Mouse (Mus musculus) myocyte (in vitro differentiated cells): ENCODE measurements at regions not wholly inside any gene's neighbourhood (a gene's known extent, or its start where the extent isn't known, plus 50 kb on each side); places are given as distances from the start of the nearest gene placed in this dataset.

ENCODE experiments used
- CEBPB ChIP-seq: IDR thresholded peaks from 2 replicates; pipeline ENCODE4 v1.6.1; 2011; ENCODE audit warnings: mild to moderate bottlenecking, moderate library complexity; ENCODE audit not compliant: poor library complexity, insufficient read depth, severe bottlenecking
- E2F4 ChIP-seq: IDR thresholded peaks from one replicate; pipeline ENCODE4 v1.6.1; 2011; ENCODE audit warnings: mild to moderate bottlenecking, control low read depth, moderate library complexity; ENCODE audit not compliant: insufficient read depth
- MYOD1 ChIP-seq, 3 experiments: IDR thresholded peaks; one replicate each; pipeline ENCODE4 v1.6.1; 2011; ENCODE audit warnings: control low read depth in 2 of 3, low read depth in 2 of 3, mild to moderate bottlenecking in 2 of 3, moderate library complexity in 1 of 3; ENCODE audit not compliant: insufficient read length in 2 of 3, control insufficient read depth in 1 of 3
- MYOG ChIP-seq, 3 experiments: IDR thresholded peaks; one replicate each; pipeline ENCODE4 v1.6.1; 2011; ENCODE audit warnings: control low read depth in 2 of 3, low read depth in 2 of 3, mild to moderate bottlenecking in 2 of 3; ENCODE audit not compliant: insufficient read length in 2 of 3, control insufficient read depth in 1 of 3, insufficient read depth in 1 of 3
- POLR2A ChIP-seq: IDR thresholded peaks from one replicate; pipeline ENCODE4 v1.6.1; 2011; ENCODE audit warnings: low read depth, mild to moderate bottlenecking, control low read depth, moderate library complexity; ENCODE audit not compliant: insufficient read length
- POLR2AphosphoS2 ChIP-seq: IDR thresholded peaks from one replicate; pipeline ENCODE4 v1.6.1; 2011; ENCODE audit warnings: low read depth, control low read depth; ENCODE audit not compliant: insufficient read length
- SRF ChIP-seq: IDR thresholded peaks from one replicate; pipeline ENCODE4 v1.6.1; 2011; ENCODE audit warnings: low read depth; ENCODE audit not compliant: control insufficient read depth, insufficient read length
- TCF12 ChIP-seq: IDR thresholded peaks from one replicate; pipeline ENCODE4 v1.6.1; 2011; ENCODE audit warnings: mild to moderate bottlenecking, control low read depth; ENCODE audit not compliant: poor library complexity, insufficient read depth, severe bottlenecking
- USF1 ChIP-seq: IDR thresholded peaks from one replicate; pipeline ENCODE4 v1.6.1; 2011; ENCODE audit warnings: low read depth, mild to moderate bottlenecking, control low read depth, moderate library complexity

- no peak for TF ChIP-seq POLR2A
- TF ChIP-seq SRF: no peak
- TF ChIP-seq CEBPB: no peak
- no peak for TF ChIP-seq USF1
- TF ChIP-seq POLR2AphosphoS2: no peak
- TF ChIP-seq MYOG (IDR thresholded peaks at IDR 0.05; ENCODE audit: control insufficient read depth in 1 of 3, insufficient read depth in 1 of 3, insufficient read length in 2 of 3, low read depth in 2 of 3): no peak
- no peak for TF ChIP-seq E2F4
- TF ChIP-seq MYOD1 (IDR thresholded peaks at IDR 0.05; ENCODE audit: control insufficient read depth in 1 of 3, insufficient read length in 2 of 3, low read depth in 2 of 3): no peak
- TF ChIP-seq TCF12: no peak
Observed at GRCm38 (mm10) chr8:4895046-4895445, 115.7 kb upstream of the Shcbp1 start.
